Comparison of ENCODE assay signal across 8 mouse cellular contexts in the genomic region with DNA sequence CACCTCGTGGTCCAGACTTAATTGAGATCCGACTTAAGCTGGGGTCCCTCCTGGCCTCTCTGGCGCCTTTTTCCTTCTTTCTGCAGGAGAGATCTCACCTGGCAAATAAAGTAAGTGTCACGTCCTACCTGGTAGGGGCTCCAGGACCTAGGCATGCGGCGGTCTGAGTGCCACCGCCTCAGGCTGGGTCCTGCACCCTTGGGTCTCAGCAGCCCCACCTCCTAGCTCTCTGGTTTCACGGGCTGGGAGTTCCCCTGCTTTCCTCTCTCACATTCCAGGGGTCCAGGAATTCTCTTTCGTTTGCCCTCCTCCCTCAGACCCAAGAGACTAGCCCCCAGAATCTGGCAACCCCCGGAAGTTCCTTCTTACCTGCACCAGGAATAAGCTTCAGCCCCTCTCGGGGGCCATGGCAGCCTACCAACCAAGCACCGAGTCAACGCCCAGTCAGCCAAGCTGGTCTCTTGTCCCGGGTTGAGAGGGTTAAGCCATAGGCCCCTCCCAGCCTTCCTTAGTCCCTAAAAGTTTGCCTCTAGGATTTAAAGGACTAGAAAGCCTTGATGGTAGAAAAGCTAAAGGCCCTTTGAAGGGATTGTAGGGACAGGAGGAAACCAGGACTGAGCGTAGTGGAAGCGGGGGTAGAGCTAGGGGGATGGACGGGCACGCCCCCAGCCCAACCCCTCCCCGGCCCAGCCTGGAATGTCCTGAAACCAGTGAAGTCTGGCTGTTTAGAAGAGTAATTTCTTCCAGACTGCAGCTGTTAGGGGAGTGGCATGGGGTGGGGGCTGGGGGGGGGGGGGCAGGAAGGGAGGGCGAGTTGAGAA. TPM values are rescaled to one million over a fixed set of nuclear protein-coding genes. Genes with fewer than 3 reads are reported as not detected.
A peak's percentile ranks its signal among the peaks of the same experiment; 100 is the strongest.
DNase-seq lines count a peak whose midpoint lies in the region; ATAC-seq and TF ChIP-seq lines count a peak whose summit lies in the region.

A gene (minus strand): TSS at position 771 of the 821 bp plus-strand sequence.

- ATAC-seq in intestine, embryonic 16.5 days: peak; percentile 85
- ATAC-seq in liver, postnatal 0 days: peak; percentile 72
- ATAC-seq in stomach, embryonic 14.5 days (ENCODE audit: insufficient number of reproducible peaks, insufficient read depth, low FRiP score, low read depth): peak; percentile 92
- ATAC-seq in cerebellum, adult (ENCODE audit: insufficient number of reproducible peaks, low FRiP score, low TSS enrichment): no peak

- peak within 1 kb of the TSS; percentile 85 for H3K4me2 ChIP-seq in intestine, embryonic 16.5 days (ENCODE audit: low read depth, low read length)
- peak within 1 kb of the TSS; percentile 71 for H3K4me2 ChIP-seq in liver, postnatal 0 days (ENCODE audit: low read depth, low read length)
- peak within 1 kb of the TSS; percentile 82 for H3K4me2 ChIP-seq in stomach, embryonic 14.5 days (replicated peaks; ENCODE audit: low read depth, low read length)

- peak within 1 kb of the TSS; percentile 43 for H3K4me3 ChIP-seq in ES-Bruce4 (ENCODE audit: low read depth, low read length)
- peak within 1 kb of the TSS; percentile 84 for H3K4me3 ChIP-seq in brown adipose tissue, adult 24 weeks (ENCODE audit: insufficient read depth, low read depth, low read length)
- H3K4me3 ChIP-seq in intestine, embryonic 16.5 days (ENCODE audit: low read length): peak within 1 kb of the TSS; percentile 75
- H3K4me3 ChIP-seq in liver, postnatal 0 days (ENCODE audit: low read depth, low read length): peak within 1 kb of the TSS; percentile 32
- H3K4me3 ChIP-seq in stomach, embryonic 14.5 days (ENCODE audit: low read depth, low read length): peak within 1 kb of the TSS; percentile 48

- intact Hi-C loops in gastrocnemius, postnatal 36 days (cut with DNase I): no loop called here

- peaks cover 2% of the 10 kb centered on the region for H3K4me1 ChIP-seq in ES-Bruce4 (ENCODE audit: control insufficient read depth, insufficient read depth, low read length)
- H3K4me1 ChIP-seq in brown adipose tissue, adult 24 weeks (ENCODE audit: control insufficient read depth, insufficient read depth, insufficient read length, low read length): 0 out of 2 replicates have a peak, but pooled peaks cover 3% of the 10 kb centered on the region
- H3K4me1 ChIP-seq in intestine, embryonic 16.5 days (ENCODE audit: control insufficient read depth, insufficient read depth, low read length): peaks cover 20% of the 10 kb centered on the region
- 0 out of 2 replicates have a peak, but pooled peaks cover 2% of the 10 kb centered on the region for H3K4me1 ChIP-seq in liver, postnatal 0 days (ENCODE audit: insufficient read depth)
- H3K4me1 ChIP-seq in stomach, embryonic 14.5 days (ENCODE audit: control insufficient read depth, insufficient read depth, low read length): peaks cover 16% of the 10 kb centered on the region

- peak within 1 kb of the TSS; percentile 49 for H3K9ac ChIP-seq in ES-Bruce4 (ENCODE audit: low read depth, poor library complexity, severe bottlenecking)
- H3K9ac ChIP-seq in intestine, embryonic 16.5 days (ENCODE audit: low read depth, low read length): peak within 1 kb of the TSS; percentile 80
- peak within 1 kb of the TSS; percentile 22 for H3K9ac ChIP-seq in liver, postnatal 0 days (replicated peaks)
- H3K9ac ChIP-seq in stomach, embryonic 14.5 days (replicated peaks; ENCODE audit: low read depth, low read length): peak within 1 kb of the TSS; percentile 63

- TF ChIP-seq CTCF in ES-Bruce4 (IDR thresholded peaks at IDR 0.05; ENCODE audit: low read depth, low read length): no peak
- TF ChIP-seq CTCF in liver, postnatal 0 days (IDR thresholded peaks at IDR 0.05; ENCODE audit: low read depth): no peak

- H3K36me3 ChIP-seq in ES-Bruce4 (ENCODE audit: control insufficient read depth, insufficient read depth, low read length, poor library complexity, severe bottlenecking): no peaks in the 10 kb centered on the region
- no peaks in the 10 kb centered on the region for H3K36me3 ChIP-seq in intestine, embryonic 16.5 days (ENCODE audit: control insufficient read depth, insufficient read depth, low read length)
- no peaks in the 10 kb centered on the region for H3K36me3 ChIP-seq in liver, postnatal 0 days (replicated peaks; ENCODE audit: insufficient read depth, low read length)
- no peaks in the 10 kb centered on the region for H3K36me3 ChIP-seq in stomach, embryonic 14.5 days (ENCODE audit: control insufficient read depth, insufficient read depth, low read length)

- H3K27me3 ChIP-seq in ES-Bruce4 (ENCODE audit: control insufficient read depth, insufficient read depth, low read length, poor library complexity, severe bottlenecking): no peaks in the 10 kb centered on the region
- no peaks in the 10 kb centered on the region for H3K27me3 ChIP-seq in intestine, embryonic 16.5 days (replicated peaks; ENCODE audit: control insufficient read depth, insufficient read depth, low read length)
- no peaks in the 10 kb centered on the region for H3K27me3 ChIP-seq in liver, postnatal 0 days (ENCODE audit: insufficient read depth, low read length)
- H3K27me3 ChIP-seq in stomach, embryonic 14.5 days (ENCODE audit: control insufficient read depth, insufficient read depth, low read length): no peaks in the 10 kb centered on the region

- H3K9me3 ChIP-seq in ES-Bruce4 (replicated peaks; ENCODE audit: control insufficient read depth, insufficient read depth, low read length, poor library complexity, severe bottlenecking): no peaks in the 10 kb centered on the region
- no peaks in the 10 kb centered on the region for H3K9me3 ChIP-seq in intestine, embryonic 16.5 days (ENCODE audit: control insufficient read depth, low read length)
- H3K9me3 ChIP-seq in liver, postnatal 0 days (ENCODE audit: low read length): no peaks in the 10 kb centered on the region
- H3K9me3 ChIP-seq in stomach, embryonic 14.5 days (ENCODE audit: control insufficient read depth, low read depth, low read length): no peaks in the 10 kb centered on the region

- no peak for TF ChIP-seq POLR2A in ES-Bruce4 (IDR thresholded peaks at IDR 0.05; ENCODE audit: insufficient read depth, low read length)

- 2% methylated on average over 19 of the region's 20 CpGs for WGBS in intestine, embryonic 16.5 days
- 5% methylated on average over 19 of the region's 20 CpGs for WGBS in liver, postnatal 0 days (ENCODE audit: insufficient replicate concordance)
- WGBS in stomach, embryonic 14.5 days: under 1% methylated on average over 20 of the region's 20 CpGs

- peak; percentile 49 to 55 for DNase-seq in gastrocnemius, postnatal 36 days
- DNase-seq in liver, postnatal 0 days: peak; percentile 49
- no peak for DNase-seq in cerebellum, postnatal 25 days

- TF ChIP-seq EP300 in ES-Bruce4 (IDR thresholded peaks at IDR 0.05; ENCODE audit: insufficient read depth, low read depth, low read length): 0 out of 2 replicates have a peak, but pooled peaks have one; percentile 7
- no peak for TF ChIP-seq EP300 in liver, postnatal 0 days (IDR thresholded peaks at IDR 0.05; ENCODE audit: low read depth)

- peak within 1 kb of the TSS; percentile 55; the same call in 1 of the 2 replicates for H3K27ac ChIP-seq in ES-Bruce4 (ENCODE audit: insufficient read depth, low read length)
- H3K27ac ChIP-seq in brown adipose tissue, adult 24 weeks (replicated peaks; ENCODE audit: low read depth, low read length): peak within 1 kb of the TSS; percentile 35; the same call in 1 of the 2 replicates
- H3K27ac ChIP-seq in intestine, embryonic 16.5 days (ENCODE audit: low read length): peak within 1 kb of the TSS; percentile 91
- H3K27ac ChIP-seq in liver, postnatal 0 days (ENCODE audit: low read depth): peak within 1 kb of the TSS; percentile 16; the same call in 1 of the 2 replicates
- peak within 1 kb of the TSS; percentile 84 for H3K27ac ChIP-seq in stomach, embryonic 14.5 days (ENCODE audit: low read length)

RNA-seq across cellular contexts. Expression of the gene that starts here (rescaled TPM):
- 28.1 and 33.8 TPM in 2 replicates for polyA plus RNA-seq in ES-Bruce4 (2011; ENCODE audit: insufficient read depth, insufficient read length, low read depth, missing spikeins)
- polyA plus RNA-seq in brown adipose tissue, adult 24 weeks (2012; ENCODE audit: insufficient read depth, insufficient read length, missing spikeins): 4.0 and 10.1 TPM in 2 replicates
- total RNA-seq in gastrocnemius, postnatal 36 days (2021): 1 to 10 TPM; 2.0 to 3.1 TPM
- 83.5 and 84.5 TPM in 2 replicates for polyA plus RNA-seq in intestine, embryonic 16.5 days (2015; fragmentation: Nextera tagmentation; extraction: Ambion mirVana)
- 8.2 and 12.1 TPM in 2 replicates for polyA plus RNA-seq in liver, postnatal 0 days (2015; fragmentation: Nextera tagmentation; extraction: Ambion mirVana)
- polyA plus RNA-seq in stomach, embryonic 14.5 days (2014; fragmentation: Nextera tagmentation; extraction: Ambion mirVana): 71.6 and 76.7 TPM in 2 replicates

Comparison
In these comparisons a context has a peak if more than half of its experiments do, and no peak if none do; other contexts are left out.
1. H3K27ac ChIP-seq: peak in every context shown above with its lines; median percentile 91 in intestine, embryonic 16.5 days; 84 in stomach, embryonic 14.5 days; 55 in ES-Bruce4; 35 in brown adipose tissue, adult 24 weeks; 16 in liver, postnatal 0 days.
2. H3K4me3 ChIP-seq: peak in every context shown above with its lines; median percentile 84 in brown adipose tissue, adult 24 weeks; 75 in intestine, embryonic 16.5 days; 48 in stomach, embryonic 14.5 days; 43 in ES-Bruce4; 32 in liver, postnatal 0 days.
3. H3K9ac ChIP-seq: peak in every context shown above with its lines; median percentile 80 in intestine, embryonic 16.5 days; 63 in stomach, embryonic 14.5 days; 49 in ES-Bruce4; 22 in liver, postnatal 0 days.
4. DNase-seq: peak in gastrocnemius, postnatal 36 days (2 of 2) and liver, postnatal 0 days (single experiment); none in cerebellum, postnatal 25 days (0 of 2).
5. Peak in every context shown above with its lines, with median percentiles within 50 percentile points of each other: H3K4me2 ChIP-seq.